Mouse (Mus musculus): ENCODE data around the gene Fam118b. TPM values are rescaled to one million over a fixed set of nuclear protein-coding genes. Genes with fewer than 3 reads are reported as not detected.

Gene Fam118b
- polyA plus RNA-seq, 1 experiment from 2014 or later: 55.9 TPM

GRCm38 (mm10) chr9:35173331-35173730 is 94.3 kb downstream of the Fam118b start:
- no peaks in the 10 kb centered on the region for H3K9me3 ChIP-seq (ENCODE audit: control insufficient read depth, low read length)
- DNase-seq (ENCODE audit: low spot score) (no peak), ATAC-seq (ENCODE audit: low FRiP score) (no peak)
- 97% methylated on average over 1 of the region's 1 CpGs for WGBS
- no peak overlapping the region for H3K9ac ChIP-seq
- no peak overlapping the region for H3K27ac ChIP-seq
- no peak overlapping the region for H3K4me2 ChIP-seq (replicated peaks)
- no peak overlapping the region for H3K4me3 ChIP-seq (replicated peaks; ENCODE audit: low read length)
- H3K4me1 ChIP-seq (replicated peaks; ENCODE audit: control insufficient read depth, insufficient read depth, low read length): peaks cover 10% of the 10 kb centered on the region
- peaks cover 16% of the 10 kb centered on the region; the same call in 1 of the 2 replicates for H3K36me3 ChIP-seq (replicated peaks; ENCODE audit: control insufficient read depth, insufficient read depth)
- H3K27me3 ChIP-seq (ENCODE audit: control insufficient read depth, insufficient read depth, low read length): no peaks in the 10 kb centered on the region

- Histone ChIP-seq H3K4me3 (replicated peaks; ENCODE audit: low read length) (no peak overlapping the region), H3K9ac (no peak overlapping the region), H3K27me3 (ENCODE audit: control insufficient read depth, insufficient read depth, low read length) (no peaks in the 10 kb centered on the region), H3K4me2 (replicated peaks) (no peak overlapping the region), H3K9me3 (ENCODE audit: control insufficient read depth, low read length) (no peaks in the 10 kb centered on the region), H3K4me1 (replicated peaks; ENCODE audit: control insufficient read depth, insufficient read depth, low read length) (peaks cover 8% of the 10 kb centered on the region), H3K27ac (no peak overlapping the region), H3K36me3 (replicated peaks; ENCODE audit: control insufficient read depth, insufficient read depth) (peaks cover 16% of the 10 kb centered on the region; the same call in 1 of the 2 replicates)
- 94% methylated on average over 7 of the region's 7 CpGs for whole genome bisulfite sequencing
- ATAC-seq (ENCODE audit: low FRiP score): no peak
- no peak for DNase-seq (ENCODE audit: low spot score)
These were observed 97.5 kb downstream of the Fam118b start for GRCm38 (mm10) chr9:35170071-35170470.

Other genes starting within 250 kb of the Fam118b start
- gene St3gal4, start 148.5 kb downstream of the Fam118b start, polyA plus RNA-seq (2014; fragmentation: Nextera tagmentation; extraction: Ambion mirVana): 12.8 and 13.5 TPM in 2 replicates
- gene Dcps, start 91.7 kb downstream of the Fam118b start, polyA plus RNA-seq (2014; fragmentation: Nextera tagmentation; extraction: Ambion mirVana): 71.6 and 74.4 TPM in 2 replicates
- gene Srpr, start 67.6 kb downstream of the Fam118b start, polyA plus RNA-seq (2014; fragmentation: Nextera tagmentation; extraction: Ambion mirVana): 69.5 and 80.1 TPM in 2 replicates
- 4.0 and 4.9 TPM in 2 replicates for gene Tirap, start 67.5 kb downstream of the Fam118b start, polyA plus RNA-seq (2014; fragmentation: Nextera tagmentation; extraction: Ambion mirVana)
- 36.2 and 40.4 TPM in 2 replicates for gene Foxred1, start 56.8 kb downstream of the Fam118b start, polyA plus RNA-seq (2014; fragmentation: Nextera tagmentation; extraction: Ambion mirVana)
- 18.2 and 20.2 TPM in 2 replicates for gene Rpusd4, start 60 bp upstream of the Fam118b start, polyA plus RNA-seq (2014; fragmentation: Nextera tagmentation; extraction: Ambion mirVana)
- 3.1 and 5.0 TPM in 2 replicates for gene Cdon, start 153.3 kb upstream of the Fam118b start, polyA plus RNA-seq (2014; fragmentation: Nextera tagmentation; extraction: Ambion mirVana)

Data from hindbrain, embryonic 14.5 days (tissue).